Mouse (Mus musculus): ENCODE measurements around the gene Nat8l. TPM values are rescaled to one million over a fixed set of nuclear protein-coding genes. Genes with fewer than 3 reads are reported as not detected.
A peak's percentile ranks its signal among the peaks of the same experiment; 100 is the strongest.

Gene Nat8l
- polyA plus RNA-seq, 1 experiment = 5.8 TPM

- no peak for DNase-seq
- H3K27ac ChIP-seq (ENCODE audit: insufficient read depth, low read depth, low read length) = no peak overlapping the region
- 60% methylated on average over 2 of the region's 2 CpGs for WGBS
- no peak overlapping the region for H3K4me3 ChIP-seq (ENCODE audit: insufficient read depth, low read depth, low read length)
- H3K27me3 ChIP-seq (replicated peaks; ENCODE audit: control insufficient read depth, insufficient read depth, low read length) = no peaks in the 10 kb centered on the region; the same call in 1 of the 2 replicates
- no peak for TF ChIP-seq CTCF (conservative IDR thresholded peaks at IDR 0.05; ENCODE audit: insufficient read depth, insufficient read length, low read depth, low read length)
- TF ChIP-seq POLR2A (IDR thresholded peaks at IDR 0.05; ENCODE audit: low read depth, low read length) = no peak
- no peaks in the 10 kb centered on the region for H3K4me1 ChIP-seq (ENCODE audit: control insufficient read depth, insufficient read depth, low read length)
- H3K36me3 ChIP-seq (ENCODE audit: control insufficient read depth, insufficient read depth, low read length) = no peaks in the 10 kb centered on the region
Observed at GRCm38 (mm10) chr5:33974736-33975135, 21.0 kb upstream of the Nat8l start.

DNA sequence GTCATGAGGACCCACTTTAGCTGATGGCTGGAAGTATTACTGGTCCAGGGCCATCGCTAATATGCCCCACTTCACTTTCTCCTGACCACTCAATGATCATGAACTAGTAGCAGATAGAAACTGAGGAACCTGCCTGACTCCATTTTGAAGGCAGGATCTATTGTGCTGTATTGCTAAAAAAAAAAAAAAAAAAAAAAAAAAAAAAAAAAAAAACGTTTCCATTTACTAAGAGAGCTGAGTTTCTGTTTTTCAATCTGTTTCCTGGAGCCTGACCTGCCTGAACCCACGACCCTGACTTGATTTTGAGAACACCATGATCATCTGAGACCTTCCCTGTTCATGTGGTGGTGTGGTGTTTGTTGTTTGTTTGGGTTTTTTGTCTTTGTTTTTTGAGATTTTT is 19.5 kb upstream of the Nat8l start:
- DNase-seq = no peak
- TF ChIP-seq CTCF (conservative IDR thresholded peaks at IDR 0.05; ENCODE audit: insufficient read depth, insufficient read length, low read depth, low read length) (no peak), POLR2A (IDR thresholded peaks at IDR 0.05; ENCODE audit: low read depth, low read length) (no peak)
- no peaks in the 10 kb centered on the region; the same call in 1 of the 2 replicates for H3K27me3 ChIP-seq (replicated peaks; ENCODE audit: control insufficient read depth, insufficient read depth, low read length)
- H3K36me3 ChIP-seq (ENCODE audit: control insufficient read depth, insufficient read depth, low read length) = no peaks in the 10 kb centered on the region
- no peak overlapping the region for H3K4me3 ChIP-seq (ENCODE audit: insufficient read depth, low read depth, low read length)
- H3K4me1 ChIP-seq (ENCODE audit: control insufficient read depth, insufficient read depth, low read length) = no peaks in the 10 kb centered on the region
- no peak overlapping the region for H3K27ac ChIP-seq (ENCODE audit: insufficient read depth, low read depth, low read length)
- WGBS = 36% methylated on average over 3 of the region's 3 CpGs

DNA sequence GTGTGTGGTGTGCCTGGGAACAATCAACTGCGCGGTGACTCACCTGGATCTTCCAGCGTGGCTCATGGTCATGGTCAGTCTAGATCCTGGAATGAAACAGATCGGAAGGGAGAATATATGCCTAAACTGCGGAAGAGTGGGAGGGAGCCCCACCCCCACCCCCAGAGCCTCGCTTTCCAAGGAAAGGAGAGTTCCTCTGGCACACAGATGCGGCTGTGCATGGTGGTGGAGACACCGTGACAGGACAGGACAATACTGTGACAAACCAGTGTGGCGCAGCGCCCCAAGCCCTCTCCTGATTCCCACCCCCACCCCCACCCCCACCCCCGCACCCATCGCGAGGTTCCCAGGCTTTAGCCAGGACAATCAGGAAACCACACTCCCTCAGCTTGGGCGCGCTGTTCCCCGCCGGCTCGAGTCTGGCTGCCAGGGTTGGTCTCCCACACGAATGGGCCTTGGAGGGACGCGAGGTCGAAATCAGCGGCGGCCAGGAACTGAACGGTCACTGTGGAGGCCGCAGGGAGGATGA is 13.0 kb upstream of the Nat8l start:
- no peak for TF ChIP-seq POLR2A (IDR thresholded peaks at IDR 0.05; ENCODE audit: low read depth, low read length)
- no peak for TF ChIP-seq CTCF (conservative IDR thresholded peaks at IDR 0.05; ENCODE audit: insufficient read depth, insufficient read length, low read depth, low read length)
- 7% methylated on average over 26 of the region's 26 CpGs for WGBS
- Histone ChIP-seq H3K36me3 (ENCODE audit: control insufficient read depth, insufficient read depth, low read length) (no peaks in the 10 kb centered on the region), H3K27ac (ENCODE audit: insufficient read depth, low read depth, low read length) (no peak overlapping the region), H3K4me3 (ENCODE audit: insufficient read depth, low read depth, low read length) (peak overlapping the region; percentile 82), H3K4me1 (ENCODE audit: control insufficient read depth, insufficient read depth, low read length) (no peaks in the 10 kb centered on the region), H3K27me3 (replicated peaks; ENCODE audit: control insufficient read depth, insufficient read depth, low read length) (no peaks in the 10 kb centered on the region)
- no peak for DNase-seq

GRCm38 (mm10) chr5:33983309-33984121 is 12.3 kb upstream of the Nat8l start, which contains the start of gene Gm1673:
Gm1673 (plus strand) TSS chr5:33983433.
- H3K27ac ChIP-seq (ENCODE audit: insufficient read depth, low read depth, low read length) = no peak within 1 kb of the TSS

GRCm38 (mm10) chr5:33994671-33995625 is 836 bp upstream of the Nat8l start:
- H3K36me3 ChIP-seq (ENCODE audit: control insufficient read depth, insufficient read depth, low read length) = no peaks in the 10 kb centered on the region
- peaks cover 2% of the 10 kb centered on the region; the same call in 1 of the 2 replicates for H3K27me3 ChIP-seq (replicated peaks; ENCODE audit: control insufficient read depth, insufficient read depth, low read length)
- no peak overlapping the region for H3K27ac ChIP-seq (ENCODE audit: insufficient read depth, low read depth, low read length)
- no peak overlapping the region for H3K4me3 ChIP-seq (ENCODE audit: insufficient read depth, low read depth, low read length)
- 39% methylated on average over 28 of the region's 28 CpGs for WGBS
- TF ChIP-seq CTCF (conservative IDR thresholded peaks at IDR 0.05; ENCODE audit: insufficient read depth, insufficient read length, low read depth, low read length) (peak; percentile 57), POLR2A (IDR thresholded peaks at IDR 0.05; ENCODE audit: low read depth, low read length) (no peak)
- no peaks in the 10 kb centered on the region for H3K4me1 ChIP-seq (ENCODE audit: control insufficient read depth, insufficient read depth, low read length)
- peak; percentile 38 for DNase-seq

More at GRCm38 (mm10) chr5:33983309-33984121, 12.3 kb upstream of the Nat8l start, which contains the start of gene Gm1673:
- Histone ChIP-seq H3K36me3 (ENCODE audit: control insufficient read depth, insufficient read depth, low read length) (no peaks in the 10 kb centered on the region), H3K4me1 (ENCODE audit: control insufficient read depth, insufficient read depth, low read length) (no peaks in the 10 kb centered on the region), H3K27me3 (replicated peaks; ENCODE audit: control insufficient read depth, insufficient read depth, low read length) (no peaks in the 10 kb centered on the region), H3K4me3 (ENCODE audit: insufficient read depth, low read depth, low read length) (peak within 1 kb of the TSS; percentile 82)
- no peak for TF ChIP-seq POLR2A (IDR thresholded peaks at IDR 0.05; ENCODE audit: low read depth, low read length)
- TF ChIP-seq CTCF (conservative IDR thresholded peaks at IDR 0.05; ENCODE audit: insufficient read depth, insufficient read length, low read depth, low read length) = no peak
- DNase-seq = peak; percentile 61
- WGBS = under 1% methylated on average over 85 of the region's 88 CpGs

- Histone ChIP-seq H3K27ac (ENCODE audit: insufficient read depth, low read depth, low read length) (no peak overlapping the region), H3K4me1 (ENCODE audit: control insufficient read depth, insufficient read depth, low read length) (no peaks in the 10 kb centered on the region), H3K27me3 (replicated peaks; ENCODE audit: control insufficient read depth, insufficient read depth, low read length) (peaks cover 2% of the 10 kb centered on the region; the same call in 1 of the 2 replicates), H3K4me3 (ENCODE audit: insufficient read depth, low read depth, low read length) (peak overlapping the region; percentile 52), H3K36me3 (ENCODE audit: control insufficient read depth, insufficient read depth, low read length) (no peaks in the 10 kb centered on the region)
- no peak for TF ChIP-seq POLR2A (IDR thresholded peaks at IDR 0.05; ENCODE audit: low read depth, low read length)
- TF ChIP-seq CTCF (conservative IDR thresholded peaks at IDR 0.05; ENCODE audit: insufficient read depth, insufficient read length, low read depth, low read length) = no peak
- no peak for DNase-seq
- WGBS = 6% methylated on average over 54 of the region's 55 CpGs
Observed at GRCm38 (mm10) chr5:33996694-33997045, 886 bp downstream of the Nat8l start.
